Mouse (Mus musculus): ENCODE measurements around the gene Met. TPM values are rescaled to one million over a fixed set of nuclear protein-coding genes. Genes with fewer than 3 reads are reported as not detected.

Gene Met
- polyA plus RNA-seq, 1 experiment from 2014 or later = 3.4 TPM

DNA sequence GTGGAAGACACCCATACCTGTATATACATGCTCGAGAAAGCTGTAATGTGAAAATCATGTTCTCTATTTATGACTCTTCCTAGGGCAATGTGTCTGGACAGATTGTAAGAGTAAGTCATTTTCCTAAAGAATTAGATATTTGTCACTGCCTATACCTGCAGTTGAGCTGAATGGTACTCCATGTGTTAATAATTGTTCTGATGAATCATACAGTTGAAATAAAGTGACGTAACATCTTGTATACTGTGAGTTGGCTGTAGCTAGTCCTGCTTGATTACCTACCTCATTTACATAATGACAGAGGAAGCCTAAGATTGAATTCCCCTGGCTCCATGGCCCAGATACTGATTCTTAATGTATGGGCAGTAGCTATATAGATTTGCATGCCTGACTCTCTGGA, 110.1 kb downstream of the Met start:
- Histone ChIP-seq H3K27ac (ENCODE audit: low read length) (no peak overlapping the region), H3K4me1 (replicated peaks; ENCODE audit: control insufficient read depth, insufficient read depth, low read length) (no peaks in the 10 kb centered on the region), H3K9ac (replicated peaks; ENCODE audit: low read depth, low read length) (no peak overlapping the region), H3K4me2 (ENCODE audit: low read length) (no peak overlapping the region), H3K4me3 (replicated peaks; ENCODE audit: low read length) (no peak overlapping the region), H3K27me3 (replicated peaks; ENCODE audit: control insufficient read depth, insufficient read depth, low read length) (no peaks in the 10 kb centered on the region), H3K9me3 (ENCODE audit: control insufficient read depth, low read length) (0 out of 2 replicates have a peak, but pooled peaks cover 2% of the 10 kb centered on the region), H3K36me3 (ENCODE audit: control insufficient read depth, insufficient read depth) (no peaks in the 10 kb centered on the region)
- no peak for ATAC-seq
- WGBS = 88% methylated on average over 2 of the region's 2 CpGs

GRCm38 (mm10) chr6:17578092-17578760, 114.6 kb downstream of the Met start:
- Histone ChIP-seq H3K9me3 (ENCODE audit: control insufficient read depth, low read length) (0 out of 2 replicates have a peak, but pooled peaks cover 2% of the 10 kb centered on the region), H3K9ac (replicated peaks; ENCODE audit: low read depth, low read length) (no peak overlapping the region), H3K4me3 (replicated peaks; ENCODE audit: low read length) (no peak overlapping the region), H3K36me3 (ENCODE audit: control insufficient read depth, insufficient read depth) (no peaks in the 10 kb centered on the region), H3K4me1 (replicated peaks; ENCODE audit: control insufficient read depth, insufficient read depth, low read length) (no peaks in the 10 kb centered on the region), H3K27ac (ENCODE audit: low read length) (no peak overlapping the region), H3K4me2 (ENCODE audit: low read length) (no peak overlapping the region), H3K27me3 (replicated peaks; ENCODE audit: control insufficient read depth, insufficient read depth, low read length) (no peaks in the 10 kb centered on the region)
- no peak for ATAC-seq
- WGBS = 77% methylated on average over 3 of the region's 3 CpGs

DNA sequence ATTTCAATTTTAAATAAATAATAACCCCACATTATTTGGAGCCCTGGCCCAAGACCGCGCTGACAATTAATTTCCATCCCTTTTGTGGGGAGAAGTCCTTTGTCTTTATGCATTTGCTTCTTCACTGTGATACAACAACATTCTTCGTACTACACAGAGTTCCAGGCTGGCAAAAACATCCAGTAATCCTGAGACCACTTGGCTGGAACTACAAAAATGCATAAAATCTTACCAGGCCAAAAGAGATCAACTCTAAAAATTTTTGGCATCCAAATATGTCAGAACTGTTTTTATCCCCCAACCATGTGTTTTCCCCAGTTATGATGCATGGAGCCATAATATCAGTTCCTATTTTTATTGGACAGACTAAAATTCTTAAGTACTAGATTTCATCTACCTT, 116.7 kb downstream of the Met start:
- Histone ChIP-seq H3K4me1 (replicated peaks; ENCODE audit: control insufficient read depth, insufficient read depth, low read length) (no peaks in the 10 kb centered on the region), H3K9ac (replicated peaks; ENCODE audit: low read depth, low read length) (no peak overlapping the region), H3K4me2 (ENCODE audit: low read length) (no peak overlapping the region), H3K9me3 (ENCODE audit: control insufficient read depth, low read length) (no peaks in the 10 kb centered on the region), H3K36me3 (ENCODE audit: control insufficient read depth, insufficient read depth) (no peaks in the 10 kb centered on the region), H3K27ac (ENCODE audit: low read length) (no peak overlapping the region), H3K27me3 (replicated peaks; ENCODE audit: control insufficient read depth, insufficient read depth, low read length) (no peaks in the 10 kb centered on the region), H3K4me3 (replicated peaks; ENCODE audit: low read length) (no peak overlapping the region)
- ATAC-seq = no peak
- 52% methylated on average over 3 of the region's 3 CpGs for WGBS

DNA sequence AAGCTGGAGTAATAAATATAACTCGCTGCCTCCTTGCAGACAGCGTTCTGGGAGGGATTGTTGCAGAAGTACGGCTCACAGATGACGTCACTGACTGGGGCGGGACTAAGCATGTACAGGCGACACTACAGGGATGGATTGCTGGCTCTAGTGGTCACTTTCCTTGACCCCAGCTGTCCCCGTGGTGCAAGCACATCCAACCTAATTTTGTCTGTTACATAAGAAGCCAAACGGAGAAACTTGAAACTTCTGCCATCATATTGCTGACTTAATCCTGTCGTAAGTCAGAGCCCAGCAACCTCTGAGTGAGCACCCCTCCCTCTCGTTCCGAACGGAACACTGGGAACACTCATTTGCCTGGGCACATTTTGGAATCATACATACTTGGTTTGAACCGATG, 120.4 kb downstream of the Met start:
- H3K27me3 ChIP-seq (replicated peaks; ENCODE audit: control insufficient read depth, insufficient read depth, low read length) = no peaks in the 10 kb centered on the region
- no peak overlapping the region for H3K27ac ChIP-seq (ENCODE audit: low read length)
- WGBS = 24% methylated on average over 13 of the region's 13 CpGs
- no peaks in the 10 kb centered on the region for H3K36me3 ChIP-seq (ENCODE audit: control insufficient read depth, insufficient read depth)
- H3K9me3 ChIP-seq (ENCODE audit: control insufficient read depth, low read length) = no peaks in the 10 kb centered on the region
- H3K4me1 ChIP-seq (replicated peaks; ENCODE audit: control insufficient read depth, insufficient read depth, low read length) = no peaks in the 10 kb centered on the region
- H3K9ac ChIP-seq (replicated peaks; ENCODE audit: low read depth, low read length) = peak overlapping the region; percentile 12; the same call in 1 of the 2 replicates
- peak overlapping the region; percentile 47 for H3K4me2 ChIP-seq (ENCODE audit: low read length)
- ATAC-seq = peak; percentile 92
- peak overlapping the region; percentile 36 for H3K4me3 ChIP-seq (replicated peaks; ENCODE audit: low read length)

- Histone ChIP-seq H3K4me3 (replicated peaks; ENCODE audit: low read length) (no peak overlapping the region), H3K9me3 (ENCODE audit: control insufficient read depth, low read length) (no peaks in the 10 kb centered on the region), H3K27me3 (replicated peaks; ENCODE audit: control insufficient read depth, insufficient read depth, low read length) (no peaks in the 10 kb centered on the region), H3K36me3 (ENCODE audit: control insufficient read depth, insufficient read depth) (no peaks in the 10 kb centered on the region), H3K4me1 (replicated peaks; ENCODE audit: control insufficient read depth, insufficient read depth, low read length) (0 out of 2 replicates have a peak, but pooled peaks cover 2% of the 10 kb centered on the region), H3K27ac (ENCODE audit: low read length) (no peak overlapping the region), H3K4me2 (ENCODE audit: low read length) (peak overlapping the region; percentile 13; the same call in 1 of the 2 replicates), H3K9ac (replicated peaks; ENCODE audit: low read depth, low read length) (peak overlapping the region; percentile 13; the same call in 1 of the 2 replicates)
- ATAC-seq = peak; percentile 94
- WGBS = 28% methylated on average over 16 of the region's 16 CpGs
Measured at GRCm38 (mm10) chr6:17589049-17589952, 125.7 kb downstream of the Met start.

GRCm38 (mm10) chr6:17589953-17590627, 126.5 kb downstream of the Met start:
- Histone ChIP-seq H3K36me3 (ENCODE audit: control insufficient read depth, insufficient read depth) (no peaks in the 10 kb centered on the region), H3K4me2 (ENCODE audit: low read length) (no peak overlapping the region), H3K4me3 (replicated peaks; ENCODE audit: low read length) (no peak overlapping the region), H3K27ac (ENCODE audit: low read length) (no peak overlapping the region), H3K9ac (replicated peaks; ENCODE audit: low read depth, low read length) (no peak overlapping the region), H3K27me3 (replicated peaks; ENCODE audit: control insufficient read depth, insufficient read depth, low read length) (no peaks in the 10 kb centered on the region), H3K4me1 (replicated peaks; ENCODE audit: control insufficient read depth, insufficient read depth, low read length) (0 out of 2 replicates have a peak, but pooled peaks cover 2% of the 10 kb centered on the region), H3K9me3 (ENCODE audit: control insufficient read depth, low read length) (no peaks in the 10 kb centered on the region)
- ATAC-seq = 0 out of 2 replicates have a peak, but pooled peaks have one; percentile 12
- 59% methylated on average over 8 of the region's 8 CpGs for WGBS

DNA sequence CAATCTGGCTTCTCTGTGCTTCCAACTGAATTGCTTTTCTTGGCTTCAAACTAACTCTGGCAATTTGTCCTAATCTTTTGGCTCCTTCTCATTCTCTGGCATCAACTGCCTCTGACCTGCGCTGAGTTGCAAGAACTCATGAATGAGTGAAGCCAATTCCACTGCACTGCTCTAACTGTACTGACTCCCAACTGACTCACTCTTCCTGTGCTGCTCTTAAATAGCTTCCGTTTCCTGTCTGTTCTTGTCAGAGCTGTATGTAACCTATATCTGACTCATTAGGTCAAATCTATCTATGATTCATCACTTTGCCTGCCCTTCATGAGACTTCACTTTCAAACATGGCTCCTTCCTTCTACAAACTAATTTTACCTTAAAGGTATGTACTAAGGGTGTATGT, 130.4 kb downstream of the Met start:
- no peak overlapping the region for H3K9ac ChIP-seq (replicated peaks; ENCODE audit: low read depth, low read length)
- H3K36me3 ChIP-seq (ENCODE audit: control insufficient read depth, insufficient read depth) = no peaks in the 10 kb centered on the region
- WGBS = 90% methylated on average over 2 of the region's 2 CpGs
- no peak for ATAC-seq
- no peak overlapping the region for H3K4me3 ChIP-seq (replicated peaks; ENCODE audit: low read length)
- H3K27ac ChIP-seq (ENCODE audit: low read length) = no peak overlapping the region
- 0 out of 2 replicates have a peak, but pooled peaks cover 2% of the 10 kb centered on the region for H3K9me3 ChIP-seq (ENCODE audit: control insufficient read depth, low read length)
- 0 out of 2 replicates have a peak, but pooled peaks cover 2% of the 10 kb centered on the region for H3K4me1 ChIP-seq (replicated peaks; ENCODE audit: control insufficient read depth, insufficient read depth, low read length)
- H3K4me2 ChIP-seq (ENCODE audit: low read length) = no peak overlapping the region
- H3K27me3 ChIP-seq (replicated peaks; ENCODE audit: control insufficient read depth, insufficient read depth, low read length) = no peaks in the 10 kb centered on the region

DNA sequence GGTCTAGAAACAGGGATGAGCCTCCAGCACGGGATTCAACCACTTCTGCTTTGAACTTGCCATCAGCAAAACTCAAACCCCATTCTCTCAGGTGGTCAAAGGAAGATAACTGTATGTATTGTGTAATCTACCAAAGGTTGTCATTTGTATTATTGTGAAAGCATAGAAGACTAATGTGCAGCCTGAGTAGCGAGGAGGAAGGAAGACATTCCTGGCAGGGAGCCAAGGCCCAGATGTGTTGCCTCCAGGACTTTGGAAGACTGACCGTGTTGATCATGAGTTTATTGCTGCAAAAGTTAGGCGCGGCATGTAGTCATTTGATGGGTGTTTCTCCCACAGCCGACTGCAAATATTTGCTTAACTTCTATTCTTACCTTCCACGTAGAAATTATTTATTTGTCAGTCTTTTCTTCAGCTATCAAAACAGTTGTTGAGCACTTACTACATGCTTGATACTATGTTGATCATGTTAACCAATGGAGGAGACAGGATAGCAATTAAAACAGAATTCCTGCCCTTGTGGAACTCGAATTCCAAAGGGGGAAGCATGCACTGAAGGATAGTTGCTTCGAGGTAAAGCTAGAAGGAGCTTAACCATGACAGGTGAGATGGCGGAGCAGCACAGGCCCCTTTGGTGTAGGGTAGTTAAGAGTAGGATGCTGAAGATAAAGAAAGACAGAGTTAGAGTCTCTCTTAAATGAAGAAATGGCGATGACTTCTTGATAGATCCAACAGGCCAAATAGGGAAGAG, 132.3 kb downstream of the Met start:
- H3K36me3 ChIP-seq (ENCODE audit: control insufficient read depth, insufficient read depth) = no peaks in the 10 kb centered on the region
- H3K4me3 ChIP-seq (replicated peaks; ENCODE audit: low read length) = no peak overlapping the region
- no peaks in the 10 kb centered on the region for H3K27me3 ChIP-seq (replicated peaks; ENCODE audit: control insufficient read depth, insufficient read depth, low read length)
- no peaks in the 10 kb centered on the region for H3K4me1 ChIP-seq (replicated peaks; ENCODE audit: control insufficient read depth, insufficient read depth, low read length)
- H3K4me2 ChIP-seq (ENCODE audit: low read length) = no peak overlapping the region
- 0 out of 2 replicates have a peak, but pooled peaks cover 2% of the 10 kb centered on the region for H3K9me3 ChIP-seq (ENCODE audit: control insufficient read depth, low read length)
- H3K27ac ChIP-seq (ENCODE audit: low read length) = no peak overlapping the region
- H3K9ac ChIP-seq (replicated peaks; ENCODE audit: low read depth, low read length) = no peak overlapping the region
- no peak for ATAC-seq
- WGBS = 84% methylated on average over 11 of the region's 11 CpGs
